Mouse (Mus musculus) small intestine, adult 2 months (tissue): ENCODE data around the gene Hephl1.

Experiments
- CTCF ChIP-seq: fragments of 200-500 bp; IDR thresholded peaks from 2 replicates; pipeline ENCODE4 v1.5.1; 2012; ENCODE audit warnings: low read depth, mild to moderate bottlenecking, control low read depth, inconsistent platforms, low read length, moderate library complexity, mixed read lengths; ENCODE audit not compliant: insufficient replicate concordance, insufficient read length; ENCODE audit errors: extremely low read depth
- POLR2A ChIP-seq: fragments of 200-500 bp; IDR thresholded peaks from 2 replicates; pipeline ENCODE4 v1.6.1; 2012; ENCODE audit warnings: low read depth, mild to moderate bottlenecking, control low read depth, inconsistent platforms, low read length, moderate library complexity

DNA sequence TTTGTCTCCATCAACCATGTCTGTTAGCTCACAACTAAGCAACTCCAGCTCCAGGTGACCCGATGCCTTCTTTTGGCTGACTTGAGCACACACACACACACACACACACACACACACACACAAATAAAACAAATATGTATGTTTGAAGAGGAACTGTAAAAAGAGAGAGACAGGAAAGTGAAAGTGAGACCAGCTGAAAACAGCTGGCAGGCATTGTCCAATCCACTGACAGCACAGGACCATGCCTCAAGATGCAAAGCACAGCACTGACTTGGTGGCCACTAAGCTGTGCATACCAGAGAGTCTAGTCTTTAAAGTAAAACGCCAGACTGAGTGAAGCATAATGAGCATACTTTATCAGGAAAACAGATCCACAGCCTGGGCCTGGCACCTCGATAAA, 16.7 kb downstream of the Hephl1 start:
- TF ChIP-seq CTCF (no peak), POLR2A (no peak)
